Mouse (Mus musculus): Measurements from ENCODE around the gene Parp11.
"Not testable (repeated sequence)": the region's sequence is repeated elsewhere in the genome, so short reads cannot be mapped to it uniquely, and the experiment has no call there.

The Parp11 gene

DNA sequence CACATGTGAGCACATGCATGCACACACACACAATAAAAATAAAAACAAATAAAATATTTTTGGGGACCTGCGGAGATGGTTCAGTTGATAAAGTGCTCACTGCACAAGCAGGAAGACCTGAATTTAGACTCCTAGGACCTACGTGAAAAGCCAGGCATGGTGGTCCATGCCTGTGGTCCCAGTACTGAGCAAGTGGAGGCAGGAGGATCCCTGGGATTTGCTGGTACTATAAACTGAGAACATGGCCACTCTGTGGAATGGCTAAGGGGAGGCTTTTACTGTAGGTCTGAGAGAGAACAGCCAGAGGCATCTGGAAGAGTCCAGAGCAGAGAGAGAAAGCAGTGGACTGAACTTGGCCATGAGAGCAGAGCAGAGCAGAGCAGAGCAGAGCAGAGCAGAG, 48.6 kb downstream of the Parp11 start:
- DNase-seq (ENCODE audit: low spot score in 2 of 2): no peak

DNA sequence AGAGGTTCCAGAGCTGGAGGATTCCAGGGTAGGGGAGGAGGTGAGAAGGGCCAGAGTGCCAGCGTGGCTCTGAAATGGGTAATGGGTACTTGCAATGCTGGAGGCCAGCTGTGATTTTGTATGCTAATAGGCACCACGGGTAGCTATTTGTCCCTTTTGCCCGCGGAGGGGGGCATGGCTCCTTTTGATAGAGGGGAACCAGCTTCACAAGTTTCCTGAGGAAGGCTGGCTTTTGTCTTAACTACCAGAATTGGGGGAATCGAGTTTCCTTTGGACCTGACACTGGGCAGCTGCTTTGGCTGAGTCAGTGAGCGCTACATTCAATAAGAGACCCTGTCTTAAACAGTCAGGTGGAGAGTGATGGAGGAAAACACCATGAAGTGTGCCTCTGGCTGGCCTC, 49.2 kb downstream of the Parp11 start:
- DNase-seq (ENCODE audit: low spot score in 2 of 2): no peak

DNA sequence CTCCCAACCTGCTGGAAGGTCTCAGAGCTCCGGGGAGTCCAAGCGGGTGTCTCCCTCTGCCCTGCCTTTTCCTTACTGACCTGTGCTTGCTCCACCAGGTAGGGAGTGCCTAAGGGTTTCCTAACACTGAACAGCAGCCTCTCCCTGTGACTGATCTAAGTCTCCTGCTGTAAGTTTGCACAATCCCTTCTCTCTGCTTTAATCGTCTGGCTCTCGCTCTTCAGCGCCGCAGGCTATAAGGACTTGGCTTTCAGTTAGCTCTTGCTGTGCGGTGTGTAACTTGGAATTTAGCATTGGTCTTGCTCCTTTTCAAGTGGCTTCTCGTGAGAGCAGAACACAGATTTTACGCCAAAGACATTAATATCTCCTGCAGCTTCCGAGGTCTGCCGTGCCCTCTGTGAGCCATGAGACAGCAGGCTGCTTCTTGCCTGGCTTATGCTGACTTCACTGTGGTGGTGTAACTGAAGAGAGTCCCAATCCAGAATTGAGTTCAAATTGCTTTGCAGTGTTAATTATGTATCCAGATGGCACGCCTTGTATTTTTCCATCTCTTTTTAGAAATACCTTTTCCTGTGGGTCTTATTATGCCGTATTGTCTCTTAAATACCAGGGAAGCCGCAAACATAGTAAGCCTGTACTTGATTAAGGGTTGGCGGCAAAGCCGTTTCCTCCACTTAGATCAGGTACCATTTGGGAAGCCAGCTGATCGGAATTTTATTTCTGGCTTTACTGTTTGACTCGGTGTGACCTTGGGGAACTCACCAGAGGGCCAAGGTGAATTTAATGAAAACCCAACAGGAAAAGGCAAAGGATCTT, 50.4 kb downstream of the Parp11 start:
- DNase-seq (ENCODE audit: low spot score in 2 of 2): no peak

DNA sequence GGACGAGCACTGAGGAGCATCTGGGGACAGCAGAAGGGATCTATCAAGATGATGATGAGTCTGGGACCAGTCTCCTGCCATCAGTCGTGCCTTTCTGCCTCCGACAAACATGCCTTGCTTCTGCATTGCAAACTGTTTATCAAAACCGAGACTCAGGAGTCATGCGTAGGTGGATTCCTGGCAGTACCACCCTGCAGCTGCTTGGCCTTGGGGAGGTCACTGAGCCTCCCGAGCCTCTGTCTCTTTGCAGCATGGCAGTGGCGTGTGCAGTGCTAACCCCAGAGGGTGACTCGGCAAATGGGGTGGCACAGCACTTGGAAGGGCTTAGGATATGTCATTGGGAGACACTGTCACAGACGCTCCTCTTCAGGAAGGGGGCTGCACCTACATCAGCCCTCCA, 53.5 kb downstream of the Parp11 start:
- no peak for DNase-seq (ENCODE audit: low spot score in 2 of 2)

DNA sequence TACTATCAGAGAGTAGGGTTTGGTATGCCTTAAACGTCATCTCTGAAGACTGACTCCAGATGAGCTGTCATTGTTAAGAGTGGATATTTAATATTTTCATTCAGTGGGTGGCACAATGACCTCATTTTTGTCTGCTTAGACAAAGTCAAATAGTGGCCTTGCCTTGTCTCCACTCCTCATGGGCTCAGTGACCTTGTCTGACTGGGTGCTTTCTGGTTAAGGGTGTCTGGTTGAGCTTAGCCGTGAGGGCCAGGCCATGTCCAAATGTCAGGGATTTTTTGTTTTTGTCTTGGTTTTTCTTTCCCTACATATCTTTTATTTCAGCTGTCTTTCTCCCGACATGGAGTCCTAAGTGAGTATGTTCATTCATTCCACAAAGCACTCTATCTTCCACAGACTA, 54.2 kb downstream of the Parp11 start:
- DNase-seq (ENCODE audit: low spot score in 2 of 2): no peak

DNA sequence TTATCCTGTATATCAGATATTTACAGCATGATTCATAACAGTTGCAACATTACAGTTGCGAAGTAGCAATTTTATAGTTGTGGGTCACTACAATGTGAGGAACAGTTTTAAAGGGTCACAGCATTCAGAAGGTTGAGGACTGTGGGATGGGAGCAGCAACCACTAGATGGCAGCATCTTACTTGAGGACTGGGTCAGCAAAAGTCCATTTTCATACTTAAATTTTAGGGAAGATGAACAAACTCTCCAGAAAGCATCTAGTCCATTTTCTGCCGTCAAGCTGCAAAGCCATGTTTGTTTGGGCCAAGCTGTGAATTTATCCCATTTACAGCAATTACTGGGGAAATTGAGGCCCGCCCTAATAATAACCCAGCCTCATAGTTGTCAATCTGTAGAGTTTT, 55.9 kb downstream of the Parp11 start:
- peak in 1 of 2 experiments; percentile 44 for DNase-seq (ENCODE audit: low spot score in 2 of 2)

DNA sequence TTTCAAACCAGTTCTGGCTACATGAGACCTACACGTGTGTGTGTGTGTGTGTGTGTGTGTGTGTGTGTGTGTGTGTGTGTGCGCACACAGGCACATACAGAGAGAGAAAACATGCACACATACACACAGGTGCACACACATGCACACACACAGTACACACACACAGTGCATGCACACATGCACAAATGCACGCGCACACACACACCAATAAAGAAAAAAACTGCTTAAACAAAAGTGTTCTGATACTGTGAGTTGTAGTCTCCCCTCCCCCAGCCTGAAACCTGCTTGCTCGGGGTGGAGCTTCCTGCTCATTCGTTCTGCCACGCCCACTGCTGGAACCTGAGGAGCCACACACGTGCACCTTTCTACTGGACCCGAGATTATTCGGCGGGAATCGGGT, 67.1 kb downstream of the Parp11 start:
- DNase-seq (ENCODE audit: low spot score in 2 of 2): not testable (repeated sequence)

DNA sequence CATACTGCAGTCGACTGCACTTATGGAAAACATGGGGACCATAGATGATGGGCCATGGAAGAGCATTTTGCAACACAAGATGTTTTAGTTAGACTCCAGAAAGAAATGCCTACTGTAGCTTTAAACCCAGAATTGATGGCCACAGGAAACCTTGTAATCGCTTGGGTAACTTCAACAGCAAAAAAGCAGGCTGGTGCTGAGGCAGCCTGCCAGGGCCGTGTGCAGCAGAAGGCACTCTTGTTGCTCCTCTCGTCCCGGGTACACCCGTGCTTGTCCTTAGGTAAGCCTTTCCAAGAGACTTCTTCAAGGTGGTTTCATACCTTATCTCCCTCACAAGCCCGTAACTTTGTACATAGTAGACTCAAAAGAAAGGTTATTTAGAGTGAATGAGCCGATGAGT, 74.5 kb downstream of the Parp11 start:
- no peak for DNase-seq (ENCODE audit: low spot score in 2 of 2)

DNA sequence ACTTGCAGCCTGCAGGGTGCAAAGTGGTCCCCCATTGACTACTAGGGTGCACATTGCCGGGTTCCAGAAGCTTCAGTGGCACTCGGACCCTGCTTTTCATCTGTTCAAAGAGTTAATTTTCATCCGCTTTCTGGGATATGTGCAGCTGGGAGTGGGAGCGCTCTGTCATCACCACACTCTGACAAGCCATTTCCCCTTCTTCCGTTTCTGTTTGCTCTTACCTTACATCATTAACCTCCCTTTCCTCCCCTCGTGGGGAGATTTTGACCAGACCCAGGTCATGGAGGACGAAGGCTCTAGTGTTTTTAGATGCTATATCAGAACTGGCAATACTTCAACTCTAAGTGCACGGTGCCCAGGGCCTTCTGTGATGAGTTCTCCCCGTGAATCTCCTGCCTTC, 75.7 kb downstream of the Parp11 start:
- DNase-seq (ENCODE audit: low spot score in 2 of 2): no peak

DNA sequence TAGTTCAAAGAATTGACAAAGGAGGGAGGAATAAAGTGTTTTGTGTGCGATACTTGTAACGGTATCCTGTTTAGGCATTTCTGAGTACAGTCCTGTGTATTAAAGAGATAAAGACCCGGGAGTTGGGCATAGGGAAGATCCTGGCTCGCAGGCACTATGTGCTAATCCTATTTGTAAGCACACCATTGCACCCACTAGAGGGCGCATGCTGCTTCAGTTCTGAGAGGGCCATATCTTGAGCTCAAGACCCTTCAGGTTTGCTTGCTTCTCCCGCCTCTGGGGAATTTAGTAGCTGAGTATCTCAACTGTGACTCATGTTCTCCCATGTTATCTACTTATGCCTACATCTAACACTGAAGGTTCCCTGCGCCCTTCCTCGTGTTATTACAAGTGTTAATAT, 77.8 kb downstream of the Parp11 start:
- peak in 1 of 2 experiments; percentile 59 for DNase-seq (ENCODE audit: low spot score in 2 of 2)

DNA sequence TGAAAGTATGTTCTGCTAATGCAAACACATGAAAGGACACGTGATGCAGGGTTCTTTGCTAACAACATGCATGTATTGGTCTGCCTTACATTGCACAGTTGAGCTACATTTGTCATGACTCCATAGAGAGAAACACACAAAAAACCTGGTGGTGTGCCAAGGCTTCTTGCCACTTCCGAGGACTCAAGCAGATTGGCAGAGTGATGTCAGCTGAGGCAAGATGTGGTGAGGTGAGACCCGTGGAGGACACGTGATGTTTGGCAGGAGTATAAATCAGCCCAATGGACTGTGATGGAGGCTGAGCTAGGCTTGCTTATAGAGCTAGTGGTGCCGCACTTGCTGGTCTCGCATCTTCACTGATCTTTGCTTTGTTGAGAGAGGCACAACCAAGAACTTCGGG, 82.0 kb downstream of the Parp11 start:
- no peak for DNase-seq (ENCODE audit: low spot score in 2 of 2)

DNA sequence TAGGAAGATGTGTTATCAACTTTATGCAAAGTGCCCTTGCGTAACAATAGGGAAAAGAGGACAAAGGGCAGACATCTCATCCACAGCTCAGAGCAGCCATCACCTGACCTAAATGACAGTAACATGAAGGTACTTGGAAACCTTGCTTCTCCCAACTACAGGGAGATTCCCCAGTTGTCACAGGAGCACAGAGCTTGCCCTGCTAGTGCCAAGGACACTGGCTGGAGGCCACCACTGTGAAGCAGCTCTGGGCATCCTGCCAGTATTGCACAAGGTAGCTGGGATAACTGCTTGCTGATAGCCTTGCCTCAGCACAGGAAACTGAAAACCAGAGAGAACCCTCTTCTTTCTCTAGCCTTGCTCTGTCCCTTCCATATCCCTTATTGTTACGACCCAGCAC, 82.8 kb downstream of the Parp11 start:
- peak in 1 of 2 experiments; percentile 27 for DNase-seq (ENCODE audit: low spot score in 2 of 2)

DNA sequence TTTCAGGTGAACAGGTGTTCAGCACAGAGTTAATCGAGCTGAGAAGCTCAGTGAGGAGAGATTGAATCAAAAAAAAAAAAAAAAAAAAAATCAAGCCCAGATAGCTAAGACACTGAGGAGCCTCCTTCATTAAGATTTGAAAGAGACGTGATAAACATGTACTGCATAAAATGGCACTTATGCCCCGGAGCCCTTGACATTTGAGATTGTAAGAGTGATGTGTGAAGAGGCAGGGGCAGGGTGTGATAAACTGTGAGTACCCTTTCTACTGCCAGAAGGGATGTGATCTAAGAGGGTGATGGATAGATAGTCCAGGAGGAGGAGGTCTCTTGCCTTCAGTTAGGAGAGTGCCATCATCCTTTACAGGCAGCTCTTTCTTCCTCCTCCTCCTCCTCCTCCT, 83.6 kb downstream of the Parp11 start:
- no peak for DNase-seq (ENCODE audit: low spot score in 2 of 2)

DNA sequence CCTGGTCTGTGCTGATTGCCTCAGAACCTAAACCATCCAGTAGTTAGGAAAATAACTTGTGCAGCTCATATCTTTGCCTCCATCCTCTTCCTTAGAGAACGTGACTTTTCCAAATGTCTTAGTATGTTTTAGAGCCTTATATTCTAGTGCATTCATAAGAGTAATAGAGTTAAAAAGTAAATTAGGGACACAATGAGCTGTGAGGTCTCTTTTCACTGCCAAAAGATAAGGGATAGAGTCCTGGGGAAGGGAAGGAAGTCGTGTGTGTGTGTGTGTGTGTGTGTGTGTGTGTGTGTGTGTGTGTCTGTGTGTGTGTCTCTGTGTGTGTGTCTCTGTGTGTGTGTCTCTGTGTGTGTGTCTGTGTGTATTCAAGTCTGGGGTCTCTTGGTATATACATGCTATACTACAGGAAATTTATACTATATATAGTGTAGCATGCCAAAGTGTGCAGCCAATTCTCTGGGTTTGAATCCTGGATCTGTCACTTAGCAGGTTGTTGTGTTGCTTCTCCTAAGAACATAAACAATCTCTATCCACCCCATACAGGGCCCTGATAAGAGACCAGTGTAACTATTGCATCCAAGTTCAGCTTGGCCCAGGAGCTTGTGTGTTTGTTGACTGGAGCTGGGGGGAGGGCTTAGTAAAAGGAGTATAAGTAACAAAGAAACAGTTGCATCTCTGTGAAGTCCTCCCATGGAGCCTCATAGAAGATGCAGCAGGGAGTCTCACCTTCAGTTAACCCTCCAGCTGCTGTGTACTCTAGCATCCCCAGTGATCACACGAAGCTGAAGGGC, 85.0 kb downstream of the Parp11 start:
- no peak for DNase-seq (ENCODE audit: low spot score in 2 of 2)

DNA sequence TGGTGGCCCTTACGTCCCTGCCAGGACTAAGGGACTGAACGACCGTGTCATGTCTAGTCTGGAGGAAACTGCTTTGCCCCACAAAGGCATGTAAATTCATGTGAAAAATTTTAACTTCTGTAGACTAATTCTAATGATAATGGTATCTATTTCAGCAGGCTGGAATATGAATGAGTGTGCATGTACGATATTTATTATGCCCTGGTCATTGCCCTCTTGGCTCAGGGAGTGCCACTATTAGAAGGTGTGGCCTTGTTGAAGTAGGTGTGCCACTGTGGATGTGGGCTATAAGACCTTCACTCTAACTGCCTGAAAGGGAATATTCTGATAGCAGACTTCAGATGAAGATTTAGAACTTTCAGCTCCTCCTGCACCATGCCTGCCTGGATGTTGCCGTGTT, 85.7 kb downstream of the Parp11 start:
- no peak for DNase-seq (ENCODE audit: low spot score in 2 of 2)

DNA sequence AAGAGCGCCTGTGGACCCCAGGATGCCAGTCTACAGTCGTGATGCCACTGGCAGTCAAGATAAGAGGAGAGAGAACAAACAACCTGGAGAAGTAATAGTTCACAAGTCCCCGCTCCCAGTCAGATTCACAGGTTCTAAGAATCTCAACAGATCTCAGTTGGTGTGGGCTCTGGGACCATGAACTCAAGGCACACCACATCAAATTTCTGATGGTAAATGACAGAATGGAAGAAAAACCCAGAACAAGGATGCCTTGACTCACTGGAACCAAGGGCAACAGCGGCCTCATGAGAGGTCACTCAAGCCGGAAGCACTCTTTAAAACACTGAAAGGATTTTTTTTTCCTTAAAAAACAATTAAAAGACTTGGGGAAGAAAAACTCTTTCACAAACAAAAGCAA, 87.1 kb downstream of the Parp11 start:
- DNase-seq (ENCODE audit: low spot score in 2 of 2): no peak

DNA sequence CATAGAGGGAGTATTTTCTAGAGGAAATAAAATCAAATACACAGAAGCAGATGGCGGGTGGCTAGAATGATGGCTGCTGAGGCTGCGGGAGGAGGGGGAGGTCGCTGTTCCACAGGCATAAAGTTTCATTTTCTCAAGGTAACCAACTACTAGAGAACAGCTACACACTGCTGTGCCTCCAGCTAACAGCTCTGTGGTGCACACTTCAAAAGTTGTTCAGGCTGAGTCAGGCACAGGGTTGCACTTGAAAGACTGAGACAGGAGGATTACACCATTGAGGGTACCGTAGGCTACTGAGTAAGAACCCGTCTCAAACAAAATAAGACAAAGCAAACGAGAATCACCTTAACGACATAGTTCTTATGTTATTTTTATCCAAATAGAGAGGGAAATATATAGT, 90.4 kb downstream of the Parp11 start:
- no peak for DNase-seq (ENCODE audit: low spot score in 2 of 2)

DNA sequence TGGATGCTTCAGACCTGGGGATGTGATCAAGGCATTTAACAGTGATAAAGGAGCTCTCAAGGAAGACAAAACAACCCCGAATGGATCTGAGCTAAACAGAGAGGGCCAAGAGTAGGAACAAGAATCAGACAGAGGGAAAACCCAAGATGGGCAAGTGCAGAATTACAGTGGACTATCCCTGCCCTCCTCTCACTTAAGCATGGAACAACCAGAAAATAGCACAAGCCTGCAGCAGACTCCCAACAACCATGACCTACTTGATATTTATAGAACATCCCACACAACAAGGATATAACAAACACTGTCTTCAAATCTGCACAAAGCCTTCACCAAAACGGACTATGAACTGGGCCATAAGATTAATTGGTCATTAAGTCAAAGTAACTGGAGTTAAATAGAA, 91.5 kb downstream of the Parp11 start:
- no peak for DNase-seq (ENCODE audit: low spot score in 2 of 2)

DNA sequence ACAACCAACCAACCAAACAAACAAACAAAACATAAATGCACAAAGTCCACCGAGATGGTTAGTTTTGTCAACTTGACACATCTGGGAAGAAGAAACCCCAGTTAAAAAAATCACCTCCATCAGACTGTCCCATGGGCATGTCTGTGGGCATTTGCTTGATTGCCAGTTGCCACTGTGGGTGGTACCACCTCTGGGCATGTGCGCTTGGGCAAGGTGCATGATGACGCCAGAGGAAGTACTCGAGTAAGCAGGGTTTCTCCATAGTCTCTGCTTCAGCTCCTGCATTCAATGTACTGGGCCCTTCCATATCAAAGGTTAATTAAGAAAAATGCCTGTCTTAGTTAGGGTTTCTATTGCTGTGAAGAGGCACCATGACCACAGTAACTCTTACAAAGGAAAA, 92.6 kb downstream of the Parp11 start:
- DNase-seq (ENCODE audit: low spot score in 2 of 2): no peak

DNA sequence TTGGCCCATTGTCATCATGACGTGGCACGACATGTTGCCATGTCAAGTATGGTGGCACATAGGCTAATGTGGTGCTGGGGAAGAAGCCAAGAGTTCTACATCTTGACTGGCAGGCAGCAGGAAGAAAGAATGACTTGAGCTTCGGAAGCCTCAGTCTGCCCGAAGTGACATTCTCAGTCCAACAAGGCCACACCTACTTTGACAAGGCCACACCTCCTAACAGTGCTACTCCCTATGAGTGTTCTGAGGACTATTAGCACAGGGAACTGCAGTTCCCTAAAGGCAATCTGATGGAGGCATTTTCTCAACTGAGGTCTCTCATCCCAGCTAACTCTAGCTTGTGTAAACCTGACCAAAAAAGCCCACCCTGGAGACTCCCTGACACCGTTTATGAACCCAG, 93.0 kb downstream of the Parp11 start:
- DNase-seq (ENCODE audit: low spot score in 2 of 2): no peak

DNA sequence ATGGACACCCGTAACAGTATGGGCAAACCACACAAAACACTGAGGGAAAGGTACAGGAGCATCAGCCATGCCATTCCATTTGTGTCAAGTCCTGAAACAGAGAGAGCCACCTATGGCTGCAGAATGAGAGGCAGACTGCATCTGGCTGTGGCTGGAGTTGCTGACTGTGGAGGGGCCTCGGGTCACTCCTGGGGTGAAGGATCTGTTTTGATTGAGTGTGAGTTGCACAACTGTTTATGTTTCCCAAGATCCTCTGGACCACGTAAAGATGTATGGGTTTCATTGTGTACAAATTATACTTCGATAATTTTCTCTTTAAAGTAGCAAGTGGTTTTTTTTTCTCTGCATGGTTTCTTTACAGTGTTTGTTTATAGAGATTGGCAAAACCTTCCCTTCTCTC, 93.9 kb downstream of the Parp11 start:
- no peak for DNase-seq (ENCODE audit: low spot score in 2 of 2)

DNA sequence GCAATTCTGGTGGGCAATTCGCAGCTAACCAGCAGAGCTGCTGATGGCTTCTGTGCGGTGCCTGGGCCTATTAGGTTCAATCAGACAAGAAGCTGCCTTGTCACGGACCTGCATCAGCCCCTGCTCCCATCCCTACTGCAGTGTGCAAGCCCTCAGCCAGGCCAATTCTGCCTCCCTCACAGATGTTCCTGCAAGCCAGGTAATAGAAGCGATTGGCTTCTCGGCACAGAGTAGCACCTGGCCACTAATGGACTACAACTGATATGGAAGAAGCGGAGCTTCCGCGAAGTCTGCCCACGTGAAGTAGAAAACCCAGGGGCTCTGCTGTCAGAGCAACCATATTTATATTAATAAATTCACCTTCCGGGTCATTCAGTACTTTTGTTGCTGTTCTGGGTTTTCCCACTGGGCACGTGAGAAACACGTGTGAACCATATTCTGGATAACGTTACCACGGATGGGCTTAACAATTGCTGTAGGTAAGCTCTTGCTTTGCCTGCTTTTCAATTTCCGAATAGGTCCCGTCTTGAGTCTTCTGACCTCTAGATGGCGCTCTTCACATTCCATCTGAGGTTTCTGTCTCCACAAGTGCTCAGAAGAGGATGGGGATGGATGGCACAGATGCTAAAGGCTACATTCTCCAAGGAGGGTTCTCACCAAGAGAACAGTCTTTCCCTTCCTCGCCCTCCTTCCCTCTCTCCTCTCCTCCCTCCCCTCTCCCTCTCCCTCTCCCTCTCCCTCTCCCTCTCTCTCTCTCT, 95.2 kb downstream of the Parp11 start:
- peak; percentile 38 to 62 for DNase-seq (ENCODE audit: low spot score in 2 of 2)
